Mouse (Mus musculus) MEL (cell line): ENCODE results near the gene Mrps23. TPM values are rescaled to one million over a fixed set of nuclear protein-coding genes. Genes with fewer than 3 reads are reported as not detected.
A peak's percentile ranks its signal among the peaks of the same experiment; 100 is the strongest.

Experiments
- DNase-seq: peaks from one replicate; pipeline ENCODE4 v3.0.0; 2011; ENCODE audit warnings: low read depth, low spot score
- H3K27ac ChIP-seq: 2 replicates; pipeline ENCODE4 v1.5.1; 2012; ENCODE audit warnings: low read depth, mild to moderate bottlenecking, control low read depth, low read length, moderate library complexity; ENCODE audit not compliant: control insufficient read depth
- H3K27me3 ChIP-seq, 2 experiments: fragments of 150-350 bp in 1 of 2; sonication (generic) in 1 of 2; 2 replicates each; pipeline ENCODE4 v1.6.1; 2012; ENCODE audit warnings: low read length in 2 of 2, mild to moderate bottlenecking in 2 of 2, improper control_type of control experiment in 1 of 2, moderate library complexity in 1 of 2; ENCODE audit not compliant: insufficient read depth in 2 of 2, control insufficient read depth in 1 of 2
- H3K36me3 ChIP-seq, 2 experiments: 2 replicates each; pipeline ENCODE4 v1.6.1; 2012 to 2014; ENCODE audit warnings: low read length in 2 of 2, improper control_type of control experiment in 1 of 2, inconsistent platforms in 1 of 2, mild to moderate bottlenecking in 1 of 2; ENCODE audit not compliant: insufficient read depth in 2 of 2, control insufficient read depth in 1 of 2
- H3K4me1 ChIP-seq, 2 experiments: fragments of 150-350 bp in 1 of 2; sonication (generic) in 1 of 2; 2 replicates each; pipeline ENCODE4 v1.6.1; 2012; ENCODE audit warnings: low read length in 2 of 2, improper control_type of control experiment in 1 of 2, mild to moderate bottlenecking in 1 of 2; ENCODE audit not compliant: insufficient read depth in 2 of 2, control insufficient read depth in 1 of 2
- H3K4me3 ChIP-seq, 2 experiments: fragments of 150-350 bp in 1 of 2; sonication (generic) in 1 of 2; 2 replicates each; pipeline ENCODE4 v1.5.1; 2012; ENCODE audit warnings: low read depth in 2 of 2, low read length in 2 of 2, mild to moderate bottlenecking in 2 of 2, moderate library complexity in 2 of 2, control low read depth in 1 of 2, improper control_type of control experiment in 1 of 2; ENCODE audit not compliant: control insufficient read depth in 1 of 2, insufficient read depth in 1 of 2
- H3K79me2 ChIP-seq: 2 replicates; pipeline ENCODE4 v1.6.1; 2012; ENCODE audit warnings: mild to moderate bottlenecking, low read length, moderate library complexity; ENCODE audit not compliant: control insufficient read depth, poor library complexity, insufficient read depth
- H3K9ac ChIP-seq: 2 replicates; pipeline ENCODE4 v1.6.1; 2012; ENCODE audit warnings: low read depth, mild to moderate bottlenecking, control low read depth, low read length, moderate library complexity; ENCODE audit not compliant: control insufficient read depth, poor library complexity, severe bottlenecking
- H3K9me3 ChIP-seq: fragments of 150-350 bp; sonication (generic); replicated peaks from 2 replicates; pipeline ENCODE4 v1.6.1; 2012; ENCODE audit warnings: mild to moderate bottlenecking, low read length, improper control_type of control experiment, moderate library complexity; ENCODE audit not compliant: insufficient read depth
- CHD1 ChIP-seq: IDR thresholded peaks from 2 replicates; pipeline ENCODE4 v1.6.1; 2012; ENCODE audit warnings: low read depth, mild to moderate bottlenecking, inconsistent platforms, low read length, improper control_type of control experiment
- CTCF ChIP-seq, 3 experiments: IDR thresholded peaks in 2 of 3; conservative IDR thresholded peaks in 1 of 3; 2 replicates each; pipeline ENCODE4 v1.5.1; 2011 to 2012; ENCODE audit warnings: low read length in 3 of 3, low read depth in 2 of 3, mild to moderate bottlenecking in 2 of 3, improper control_type of control experiment in 1 of 3, inconsistent platforms in 1 of 3, mixed read lengths in 1 of 3, moderate library complexity in 1 of 3; ENCODE audit not compliant: control insufficient read depth in 1 of 3, insufficient read depth in 1 of 3, poor library complexity in 1 of 3, severe bottlenecking in 1 of 3
- EP300 ChIP-seq, 2 experiments: IDR thresholded peaks; 2 replicates each; pipeline ENCODE4 v1.6.1; 2011; ENCODE audit warnings: improper control_type of control experiment in 2 of 2, low read length in 2 of 2, low read depth in 1 of 2, mild to moderate bottlenecking in 1 of 2
- GATA1 ChIP-seq: IDR thresholded peaks from 2 replicates; pipeline ENCODE4 v1.6.1; 2011; ENCODE audit warnings: low read depth, low read length, improper control_type of control experiment
- MAFK ChIP-seq: IDR thresholded peaks from 2 replicates; pipeline ENCODE4 v1.6.1; 2011; ENCODE audit warnings: low read depth, mild to moderate bottlenecking, low read length, improper control_type of control experiment, borderline replicate concordance
- MAX ChIP-seq: IDR thresholded peaks from 2 replicates; pipeline ENCODE4 v1.6.1; 2011; ENCODE audit warnings: low read length, improper control_type of control experiment
- MYC ChIP-seq: IDR thresholded peaks from 2 replicates; pipeline ENCODE4 v1.6.1; 2011; ENCODE audit warnings: low read depth, mild to moderate bottlenecking, low read length, improper control_type of control experiment, moderate library complexity
- RAD21 ChIP-seq: IDR thresholded peaks from 2 replicates; pipeline ENCODE4 v1.6.1; 2011; ENCODE audit warnings: mild to moderate bottlenecking, low read depth, low read length, improper control_type of control experiment
- SMC3 ChIP-seq: IDR thresholded peaks from 2 replicates; pipeline ENCODE4 v1.6.1; 2011; ENCODE audit warnings: low read depth, low read length, improper control_type of control experiment
- USF2 ChIP-seq, 2 experiments: IDR thresholded peaks; 2 replicates each; pipeline ENCODE4 v1.6.1; 2011 to 2012; ENCODE audit warnings: improper control_type of control experiment in 2 of 2, low read length in 2 of 2, borderline replicate concordance in 1 of 2, inconsistent platforms in 1 of 2, low read depth in 1 of 2, mild to moderate bottlenecking in 1 of 2; ENCODE audit not compliant: insufficient read depth in 1 of 2
- ZC3H11A ChIP-seq: IDR thresholded peaks from 2 replicates; pipeline ENCODE4 v1.6.1; 2012; ENCODE audit warnings: low read depth, mild to moderate bottlenecking, inconsistent platforms, low read length, improper control_type of control experiment
- ZKSCAN1 ChIP-seq: IDR thresholded peaks from 2 replicates; pipeline ENCODE4 v1.6.1; 2012; ENCODE audit warnings: low read depth, mild to moderate bottlenecking, inconsistent platforms, low read length, improper control_type of control experiment, moderate library complexity
- ZNF384 ChIP-seq: IDR thresholded peaks from 2 replicates; pipeline ENCODE4 v1.6.1; 2012; ENCODE audit warnings: low read depth, mild to moderate bottlenecking, inconsistent platforms, low read length, improper control_type of control experiment
- polyA plus RNA-seq, 2 experiments: library from polyadenylated mRNA; stranded (reverse) in 1 of 2; unstranded in 1 of 2; fragments of >175 nt in 1 of 2; fragments of >200 nt in 1 of 2; gene quantifications; 2 replicates each; pipeline versions ENCODE4 v1.2.1 to v1.2.4; 2012; ENCODE audit warnings: low replicate concordance in 2 of 2, low read depth in 1 of 2; ENCODE audit not compliant: insufficient read length in 2 of 2, insufficient read depth in 1 of 2, missing spikeins in 1 of 2
- total RNA-seq: library from RNA; depleted of rRNA; stranded (reverse); fragments of 300-350 nt; gene quantifications from 2 replicates; pipeline ENCODE4 v1.2.3, GENCODE M21; 2012; rRNA removed

Mrps23 gene
- total and polyA plus RNA-seq, 3 experiments: 190 to 381 TPM; not detected in 1

- H3K9ac ChIP-seq: no peak overlapping the region
- TF ChIP-seq ZNF384 (peak; percentile 71), MAX (no peak)
- no peak overlapping the region for H3K27ac ChIP-seq
- no peak for DNase-seq
- no peak overlapping the region for H3K4me3 ChIP-seq
- no peaks in the 10 kb centered on the region for H3K36me3 ChIP-seq
- no peaks in the 10 kb centered on the region for H3K4me1 ChIP-seq
- H3K27me3 ChIP-seq: peaks cover 2 to 10% of the 10 kb centered on the region in 2 experiments
- H3K9me3 ChIP-seq: no peaks in the 10 kb centered on the region
- no peaks in the 10 kb centered on the region for H3K79me2 ChIP-seq
Measured at GRCm38 (mm10) chr11:88257700-88258099, 53.5 kb downstream of the Mrps23 start.

- no peaks in the 10 kb centered on the region for H3K79me2 ChIP-seq
- no peaks in the 10 kb centered on the region for H3K4me1 ChIP-seq
- peaks cover 2 to 10% of the 10 kb centered on the region in 2 experiments for H3K27me3 ChIP-seq
- H3K27ac ChIP-seq: no peak overlapping the region
- DNase-seq: peak; percentile 64
- H3K9me3 ChIP-seq: no peaks in the 10 kb centered on the region
- H3K4me3 ChIP-seq: no peak overlapping the region
- no peak overlapping the region for H3K9ac ChIP-seq
- no peaks in the 10 kb centered on the region for H3K36me3 ChIP-seq
- TF ChIP-seq CHD1: no peak
- peak; percentile 29; the same call in 1 of the 2 replicates for TF ChIP-seq ZC3H11A
- TF ChIP-seq RAD21: peak; percentile 65
- TF ChIP-seq SMC3: peak; percentile 64
- TF ChIP-seq EP300 (IDR thresholded peaks at IDR 0.05; ENCODE audit: low read depth in 1 of 2, low read length in 2 of 2): no peak
- TF ChIP-seq MYC: no peak
- TF ChIP-seq CTCF (IDR thresholded peaks at IDR 0.05 in 2 of 3, conservative IDR thresholded peaks at IDR 0.05 in 1 of 3; ENCODE audit: control insufficient read depth in 1 of 3, insufficient read depth in 1 of 3, low read depth in 2 of 3, low read length in 3 of 3, poor library complexity in 1 of 3, severe bottlenecking in 1 of 3): peak; percentile 60 to 70 (median 64)
Measured at GRCm38 (mm10) chr11:88258212-88258611, 54.0 kb downstream of the Mrps23 start.

- H3K4me1 ChIP-seq: no peaks in the 10 kb centered on the region
- no peak overlapping the region for H3K9ac ChIP-seq
- TF ChIP-seq MAX: no peak
- no peak for TF ChIP-seq RAD21
- TF ChIP-seq ZKSCAN1: no peak
- TF ChIP-seq MAFK: no peak
- no peak for TF ChIP-seq USF2 (IDR thresholded peaks at IDR 0.05; ENCODE audit: borderline replicate concordance in 1 of 2, insufficient read depth in 1 of 2, low read depth in 1 of 2, low read length in 2 of 2)
- TF ChIP-seq GATA1: 0 out of 2 replicates have a peak, but pooled peaks have one; percentile 15
- H3K27me3 ChIP-seq: peaks cover 2 to 8% of the 10 kb centered on the region in 2 experiments
- H3K4me3 ChIP-seq: no peak overlapping the region
- no peaks in the 10 kb centered on the region for H3K79me2 ChIP-seq
- no peak overlapping the region for H3K27ac ChIP-seq
- no peak for DNase-seq
- no peaks in the 10 kb centered on the region for H3K36me3 ChIP-seq
- H3K9me3 ChIP-seq: no peaks in the 10 kb centered on the region
Measured at GRCm38 (mm10) chr11:88260463-88260862, 56.3 kb downstream of the Mrps23 start.

Other genes with a start within 250 kb of the Mrps23 start
- gene Dynll2, start 216.9 kb upstream of the Mrps23 start, total RNA-seq: 30.7 and 38.6 TPM in 2 replicates
- gene Dynll2, start 216.9 kb upstream of the Mrps23 start, polyA plus RNA-seq: 100 to 1,000 TPM in 1 of 2 experiments, 10 to 100 TPM in 1; 75.8 to 124 TPM
- 586 and 596 TPM in 2 replicates for gene Srsf1, start 157.0 kb upstream of the Mrps23 start, total RNA-seq
- gene Srsf1, start 157.0 kb upstream of the Mrps23 start, polyA plus RNA-seq: 100 to 1,000 TPM; 421 to 431 TPM
- 8.0 and 9.5 TPM in 2 replicates for gene Vezf1, start 136.1 kb upstream of the Mrps23 start, total RNA-seq
- 10 to 100 TPM in 1 of 2 experiments, not detected in 1; 20.8 TPM for gene Vezf1, start 136.1 kb upstream of the Mrps23 start, polyA plus RNA-seq
- gene Cuedc1, start 106.3 kb upstream of the Mrps23 start, total RNA-seq: 1.0 and 1.1 TPM in 2 replicates
- 1 to 10 TPM in 1 of 2 experiments, not detected in 1; 4.8 TPM for gene Cuedc1, start 106.3 kb upstream of the Mrps23 start, polyA plus RNA-seq
- not detected in 2 replicates for gene Ccdc182, start 89.7 kb downstream of the Mrps23 start, total RNA-seq
- gene Ccdc182, start 89.7 kb downstream of the Mrps23 start, polyA plus RNA-seq: not detected